Mouse (Mus musculus) erythroblast, embryonic 14.5 days (primary cell): Measurements from ENCODE around the gene Cyp2u1.

Experiments
- GATA1 ChIP-seq: IDR thresholded peaks from 2 replicates; pipeline ENCODE4 v1.6.1; 2012; ENCODE audit warnings: low read length, inconsistent platforms, mixed read lengths
- TAL1 ChIP-seq: IDR thresholded peaks from 3 replicates; pipeline ENCODE4 v1.6.1; 2012; ENCODE audit warnings: low read length, inconsistent platforms, mixed read lengths

DNA sequence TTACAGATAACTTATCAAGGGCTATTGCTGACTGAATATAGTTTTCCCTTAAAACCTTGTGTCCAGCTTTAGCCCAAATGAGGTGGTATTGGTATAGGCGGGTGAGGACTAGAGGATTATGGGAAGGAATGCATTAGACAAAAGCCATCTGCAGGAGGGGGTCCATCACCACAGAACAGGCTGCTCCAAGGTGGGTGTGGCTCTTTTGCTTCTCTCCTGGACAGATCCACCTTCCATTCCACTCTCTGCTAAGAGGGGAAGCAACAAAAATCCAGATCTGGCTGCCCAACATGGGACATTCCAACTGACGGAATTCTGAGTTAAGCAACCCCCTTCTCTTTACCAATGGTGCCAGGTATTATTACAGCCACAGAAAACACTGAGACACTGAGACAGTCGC lies 44.1 kb downstream of the Cyp2u1 start:
- no peak for TF ChIP-seq TAL1
- no peak for TF ChIP-seq GATA1
